Mouse (Mus musculus): ENCODE measurements at regions not wholly inside any gene's neighbourhood (a gene's known extent, or its start where the extent isn't known, plus 50 kb on each side); places are given as distances from the start of the nearest gene placed in this dataset.

GRCm38 (mm10) chr10:37995691-37996445, 825.7 kb downstream of the Rfpl4b start:
- TF ChIP-seq CTCF (IDR thresholded peaks at IDR 0.05; ENCODE audit: borderline replicate concordance, control insufficient read depth, extremely low read depth, insufficient read depth, low read length, poor library complexity), result no peak
- TF ChIP-seq POLR2A (IDR thresholded peaks at IDR 0.05; ENCODE audit: control insufficient read depth, extremely low read depth, insufficient read depth, low read length, poor library complexity), result no peak

Data from thymus, adult 2 months (tissue).